In genomic region chr9:120112472-120112871, GRCm38 (mm10) we compare ENCODE assay signal across 25 mouse cellular contexts. TPM values are rescaled to one million over a fixed set of nuclear protein-coding genes. Genes with fewer than 3 reads are reported as not detected.
DNase-seq lines count a peak whose midpoint lies in the region; ATAC-seq and TF ChIP-seq lines count a peak whose summit lies in the region.
"Had no signal": no experiment of that assay in that cellular context is flagged by ENCODE, and none has a peak within 500 bp of the region (broad histone marks: within the 10 kb centered on the region; RNA-seq: fewer than 3 reads in every experiment).

No protein-coding gene starts in this region.

- H3K36me3 ChIP-seq in forebrain, embryonic 10.5 days (replicated peaks), result peaks cover 10% of the 10 kb centered on the region
- H3K36me3 ChIP-seq in forebrain, embryonic 14.5 days (ENCODE audit: control insufficient read depth, insufficient read depth, low read length), result peaks cover 7% of the 10 kb centered on the region
- 0 out of 2 replicates have a peak, but pooled peaks cover 3% of the 10 kb centered on the region for H3K36me3 ChIP-seq in stomach, embryonic 15.5 days
- no peaks in the 10 kb centered on the region for H3K36me3 ChIP-seq in stomach, postnatal 0 days (ENCODE audit: control insufficient read depth, insufficient read depth, low read length)
- peaks cover 12% of the 10 kb centered on the region for H3K36me3 ChIP-seq in liver, embryonic 13.5 days

- no peak for DNase-seq in forebrain, embryonic 10.5 days (ENCODE audit: extremely low spot score, low spot score)
- no peak for DNase-seq in forebrain, embryonic 14.5 days (ENCODE audit: low spot score)
- DNase-seq in stomach, postnatal 0 days (ENCODE audit: low spot score), result no peak
- DNase-seq in liver, embryonic 13.5 days, result peak; percentile 77
- no peak for DNase-seq in urinary bladder, postnatal 4 days (ENCODE audit: low spot score in 2 of 2)
- no peak for DNase-seq in left cerebral cortex, adult 18-20 months (ENCODE audit: low spot score in 2 of 2)
- DNase-seq in lung, adult 18-20 months, result no peak
- DNase-seq: adrenal gland, postnatal 25 days; cerebellum, postnatal 10 days; gastrocnemius, postnatal 14 days; kidney, adult 18-20 months; kidney, postnatal 10 days; thymus, postnatal 25 days had no signal

- no peaks in the 10 kb centered on the region for H3K27me3 ChIP-seq in forebrain, embryonic 10.5 days (ENCODE audit: poor library complexity, severe bottlenecking)
- H3K27me3 ChIP-seq in forebrain, embryonic 14.5 days (replicated peaks; ENCODE audit: control insufficient read depth, insufficient read depth, low read length), result no peaks in the 10 kb centered on the region
- no peaks in the 10 kb centered on the region for H3K27me3 ChIP-seq in stomach, embryonic 15.5 days (replicated peaks)
- no peaks in the 10 kb centered on the region for H3K27me3 ChIP-seq in stomach, postnatal 0 days (ENCODE audit: control insufficient read depth, insufficient read depth, low read length)
- H3K27me3 ChIP-seq in liver, embryonic 13.5 days, result no peaks in the 10 kb centered on the region
- H3K27me3 ChIP-seq: CH12.LX; lung, embryonic 15.5 days; neural tube, embryonic 12.5 days had no signal

- ATAC-seq in forebrain, embryonic 14.5 days, result no peak
- peak; percentile 5; the same call in 1 of the 2 replicates for ATAC-seq in stomach, embryonic 15.5 days (ENCODE audit: insufficient read depth, low FRiP score, low read depth)
- ATAC-seq in stomach, postnatal 0 days (ENCODE audit: low FRiP score, low TSS enrichment), result no peak
- peak; percentile 21 for ATAC-seq in liver, embryonic 13.5 days (ENCODE audit: low read depth)
- ATAC-seq: midbrain, embryonic 16.5 days had no signal

- H3K9me3 ChIP-seq in forebrain, embryonic 10.5 days, result no peaks in the 10 kb centered on the region
- no peaks in the 10 kb centered on the region for H3K9me3 ChIP-seq in forebrain, embryonic 14.5 days (replicated peaks; ENCODE audit: control insufficient read depth, low read length)
- H3K9me3 ChIP-seq in stomach, embryonic 15.5 days, result no peaks in the 10 kb centered on the region
- H3K9me3 ChIP-seq in stomach, postnatal 0 days (ENCODE audit: control insufficient read depth, low read length), result no peaks in the 10 kb centered on the region
- H3K9me3 ChIP-seq in liver, embryonic 13.5 days (replicated peaks), result no peaks in the 10 kb centered on the region
- H3K9me3 ChIP-seq: lung, embryonic 15.5 days; neural tube, embryonic 12.5 days had no signal

- H3K27ac ChIP-seq in forebrain, embryonic 10.5 days, result 0 out of 2 replicates have a peak overlapping the region, but pooled peaks have one; percentile 22
- no peak overlapping the region for H3K27ac ChIP-seq in forebrain, embryonic 14.5 days (ENCODE audit: low read depth, low read length)
- H3K27ac ChIP-seq in stomach, embryonic 15.5 days, result no peak overlapping the region
- H3K27ac ChIP-seq in stomach, postnatal 0 days (replicated peaks), result no peak overlapping the region
- H3K27ac ChIP-seq in liver, embryonic 13.5 days, result peak overlapping the region; percentile 100
- H3K27ac ChIP-seq: lung, embryonic 15.5 days; macrophage; neural tube, embryonic 12.5 days had no signal

- H3K9ac ChIP-seq in forebrain, embryonic 14.5 days (ENCODE audit: low read length), result no peak overlapping the region
- H3K9ac ChIP-seq in stomach, embryonic 15.5 days, result no peak overlapping the region
- H3K9ac ChIP-seq in stomach, postnatal 0 days (ENCODE audit: low read length), result no peak overlapping the region
- peak overlapping the region; percentile 74 for H3K9ac ChIP-seq in liver, embryonic 13.5 days
- H3K9ac ChIP-seq: lung, embryonic 15.5 days; neural tube, embryonic 12.5 days had no signal

- H3K4me2 ChIP-seq in forebrain, embryonic 14.5 days (ENCODE audit: low read length), result no peak overlapping the region
- H3K4me2 ChIP-seq in stomach, embryonic 15.5 days, result no peak overlapping the region
- H3K4me2 ChIP-seq in stomach, postnatal 0 days (replicated peaks; ENCODE audit: low read depth), result no peak overlapping the region
- H3K4me2 ChIP-seq in liver, embryonic 13.5 days, result peak overlapping the region; percentile 95
- H3K4me2 ChIP-seq: lung, embryonic 15.5 days; neural tube, embryonic 12.5 days had no signal

- H3K4me1 ChIP-seq in forebrain, embryonic 10.5 days, result peaks cover 14% of the 10 kb centered on the region
- peaks cover 5% of the 10 kb centered on the region for H3K4me1 ChIP-seq in forebrain, embryonic 14.5 days (ENCODE audit: control insufficient read depth, insufficient read depth, low read length)
- peaks cover 9% of the 10 kb centered on the region for H3K4me1 ChIP-seq in stomach, embryonic 15.5 days
- H3K4me1 ChIP-seq in stomach, postnatal 0 days (replicated peaks; ENCODE audit: control insufficient read depth, insufficient read depth), result no peaks in the 10 kb centered on the region
- H3K4me1 ChIP-seq in liver, embryonic 13.5 days (replicated peaks), result peaks cover 71% of the 10 kb centered on the region

- TF ChIP-seq EP300 in stomach, postnatal 0 days (optimal IDR thresholded peaks at IDR 0.05), result no peak

- no peak for TF ChIP-seq CTCF in stomach, postnatal 0 days (IDR thresholded peaks at IDR 0.05; ENCODE audit: low read depth)

- 90% methylated on average over 6 of the region's 6 CpGs for WGBS in forebrain, embryonic 10.5 days
- 94% methylated on average over 6 of the region's 6 CpGs for WGBS in forebrain, embryonic 14.5 days
- 83% methylated on average over 6 of the region's 6 CpGs for WGBS in stomach, embryonic 15.5 days
- WGBS in stomach, postnatal 0 days, result 90% methylated on average over 6 of the region's 6 CpGs
- WGBS in liver, embryonic 13.5 days (ENCODE audit: insufficient replicate concordance), result 33% methylated on average over 6 of the region's 6 CpGs

- no peak overlapping the region for H3K4me3 ChIP-seq in forebrain, embryonic 10.5 days
- H3K4me3 ChIP-seq in forebrain, embryonic 14.5 days (ENCODE audit: low read depth, low read length), result no peak overlapping the region
- no peak overlapping the region for H3K4me3 ChIP-seq in stomach, embryonic 15.5 days (replicated peaks)
- no peak overlapping the region for H3K4me3 ChIP-seq in stomach, postnatal 0 days (ENCODE audit: low read depth, low read length)
- peak overlapping the region; percentile 43 for H3K4me3 ChIP-seq in liver, embryonic 13.5 days (replicated peaks)
- H3K4me3 ChIP-seq: lung, embryonic 15.5 days; neural tube, embryonic 12.5 days had no signal

RNA-seq across cellular contexts. Expression of gene Slc25a38, which starts 2.3 kb away (rescaled TPM):
- polyA plus RNA-seq in forebrain, embryonic 10.5 days (2016; fragmentation: Nextera tagmentation; extraction: Ambion mirVana), result 40.8 and 44.3 TPM in 2 replicates
- polyA plus RNA-seq in forebrain, embryonic 14.5 days (2014; fragmentation: Nextera tagmentation; extraction: Ambion mirVana), result 38.6 and 42.4 TPM in 2 replicates
- polyA plus RNA-seq in stomach, embryonic 15.5 days (2015; fragmentation: Nextera tagmentation; extraction: Ambion mirVana), result 32.3 and 37.6 TPM in 2 replicates
- polyA plus RNA-seq in stomach, postnatal 0 days (2015; fragmentation: Nextera tagmentation; extraction: Ambion mirVana), result 16.3 and 18.2 TPM in 2 replicates
- 137 and 138 TPM in 2 replicates for polyA plus RNA-seq in liver, embryonic 13.5 days (2015; fragmentation: Nextera tagmentation; extraction: Ambion mirVana)
- total RNA-seq in left cerebral cortex, adult 18-20 months (2021), result 10 to 100 TPM; 26.0 to 26.5 TPM

RNA-seq across cellular contexts. Expression of gene Rpsa, which starts 15.0 kb away (rescaled TPM):
- polyA plus RNA-seq in forebrain, embryonic 10.5 days (2016; fragmentation: Nextera tagmentation; extraction: Ambion mirVana), result 1,594 and 1,616 TPM in 2 replicates
- 1,255 and 1,755 TPM in 2 replicates for polyA plus RNA-seq in forebrain, embryonic 14.5 days (2014; fragmentation: Nextera tagmentation; extraction: Ambion mirVana)
- 1,300 and 1,322 TPM in 2 replicates for polyA plus RNA-seq in stomach, embryonic 15.5 days (2015; fragmentation: Nextera tagmentation; extraction: Ambion mirVana)
- polyA plus RNA-seq in stomach, postnatal 0 days (2015; fragmentation: Nextera tagmentation; extraction: Ambion mirVana), result 941 and 957 TPM in 2 replicates
- polyA plus RNA-seq in liver, embryonic 13.5 days (2015; fragmentation: Nextera tagmentation; extraction: Ambion mirVana), result 1,061 and 1,158 TPM in 2 replicates
- total RNA-seq in left cerebral cortex, adult 18-20 months (2021), result 100 to 1,000 TPM; 449 to 459 TPM

RNA-seq across cellular contexts. Expression of gene Ccr8, which starts 20.6 kb away (rescaled TPM):
- polyA plus RNA-seq in forebrain, embryonic 10.5 days (2016; fragmentation: Nextera tagmentation; extraction: Ambion mirVana), result not detected in 2 replicates
- not detected in 2 replicates for polyA plus RNA-seq in forebrain, embryonic 14.5 days (2014; fragmentation: Nextera tagmentation; extraction: Ambion mirVana)
- 0.88 and 1.4 TPM in 2 replicates for polyA plus RNA-seq in stomach, embryonic 15.5 days (2015; fragmentation: Nextera tagmentation; extraction: Ambion mirVana)
- polyA plus RNA-seq in stomach, postnatal 0 days (2015; fragmentation: Nextera tagmentation; extraction: Ambion mirVana), result 0.07 and 0.13 TPM in 2 replicates
- 0.13 TPM in 1 of 2 replicates, not detected in the other for polyA plus RNA-seq in liver, embryonic 13.5 days (2015; fragmentation: Nextera tagmentation; extraction: Ambion mirVana)
- not detected for total RNA-seq in left cerebral cortex, adult 18-20 months (2021)
- total RNA-seq: adrenal gland, postnatal 25 days; CH12.LX; gastrocnemius, postnatal 14 days; layer of hippocampus, adult 8-10 months; left cerebral cortex, adult 8-10 months had no signal
- polyA plus RNA-seq: heart, embryonic 14.5 days; limb, embryonic 11.5 days; macrophage; midbrain, embryonic 16.5 days; neural tube, embryonic 12.5 days had no signal

RNA-seq across cellular contexts. Expression of gene Mobp, which starts 37.0 kb away (rescaled TPM):
- polyA plus RNA-seq in forebrain, embryonic 10.5 days (2016; fragmentation: Nextera tagmentation; extraction: Ambion mirVana), result 1.7 and 1.9 TPM in 2 replicates
- 0.17 and 0.20 TPM in 2 replicates for polyA plus RNA-seq in forebrain, embryonic 14.5 days (2014; fragmentation: Nextera tagmentation; extraction: Ambion mirVana)
- polyA plus RNA-seq in stomach, embryonic 15.5 days (2015; fragmentation: Nextera tagmentation; extraction: Ambion mirVana), result 0.17 and 0.51 TPM in 2 replicates
- 0.32 and 0.51 TPM in 2 replicates for polyA plus RNA-seq in stomach, postnatal 0 days (2015; fragmentation: Nextera tagmentation; extraction: Ambion mirVana)
- polyA plus RNA-seq in liver, embryonic 13.5 days (2015; fragmentation: Nextera tagmentation; extraction: Ambion mirVana), result not detected in 2 replicates
- total RNA-seq in left cerebral cortex, adult 18-20 months (2021), result 100 to 1,000 TPM; 189 to 204 TPM
- total RNA-seq: CH12.LX; hematopoietic stem cell, adult 5-6 weeks had no signal
- polyA plus RNA-seq: heart, embryonic 14.5 days; limb, embryonic 11.5 days; lung, embryonic 15.5 days; macrophage; spleen, adult 2 months had no signal

RNA-seq across cellular contexts. Expression of gene Cx3cr1, which starts 42.8 kb away (rescaled TPM):
- 4.7 and 4.8 TPM in 2 replicates for polyA plus RNA-seq in forebrain, embryonic 10.5 days (2016; fragmentation: Nextera tagmentation; extraction: Ambion mirVana)
- 2.5 and 3.9 TPM in 2 replicates for polyA plus RNA-seq in forebrain, embryonic 14.5 days (2014; fragmentation: Nextera tagmentation; extraction: Ambion mirVana)
- polyA plus RNA-seq in stomach, embryonic 15.5 days (2015; fragmentation: Nextera tagmentation; extraction: Ambion mirVana), result 12.3 and 13.3 TPM in 2 replicates
- polyA plus RNA-seq in stomach, postnatal 0 days (2015; fragmentation: Nextera tagmentation; extraction: Ambion mirVana), result 8.6 and 9.5 TPM in 2 replicates
- 3.5 and 4.3 TPM in 2 replicates for polyA plus RNA-seq in liver, embryonic 13.5 days (2015; fragmentation: Nextera tagmentation; extraction: Ambion mirVana)
- 10 to 100 TPM; 26.6 to 28.4 TPM for total RNA-seq in left cerebral cortex, adult 18-20 months (2021)
- total RNA-seq: CH12.LX had no signal

Comparison
In these comparisons a context has a peak if more than half of its experiments do, and no peak if none do; other contexts are left out.
1. H3K27ac ChIP-seq: peak in forebrain, embryonic 10.5 days (single experiment) and liver, embryonic 13.5 days (single experiment); none in forebrain, embryonic 14.5 days (single experiment), stomach, embryonic 15.5 days (single experiment) and stomach, postnatal 0 days (single experiment).
2. ATAC-seq: peak in stomach, embryonic 15.5 days (single experiment) and liver, embryonic 13.5 days (single experiment); none in forebrain, embryonic 14.5 days (single experiment) and stomach, postnatal 0 days (single experiment).